In the genomic region with DNA sequence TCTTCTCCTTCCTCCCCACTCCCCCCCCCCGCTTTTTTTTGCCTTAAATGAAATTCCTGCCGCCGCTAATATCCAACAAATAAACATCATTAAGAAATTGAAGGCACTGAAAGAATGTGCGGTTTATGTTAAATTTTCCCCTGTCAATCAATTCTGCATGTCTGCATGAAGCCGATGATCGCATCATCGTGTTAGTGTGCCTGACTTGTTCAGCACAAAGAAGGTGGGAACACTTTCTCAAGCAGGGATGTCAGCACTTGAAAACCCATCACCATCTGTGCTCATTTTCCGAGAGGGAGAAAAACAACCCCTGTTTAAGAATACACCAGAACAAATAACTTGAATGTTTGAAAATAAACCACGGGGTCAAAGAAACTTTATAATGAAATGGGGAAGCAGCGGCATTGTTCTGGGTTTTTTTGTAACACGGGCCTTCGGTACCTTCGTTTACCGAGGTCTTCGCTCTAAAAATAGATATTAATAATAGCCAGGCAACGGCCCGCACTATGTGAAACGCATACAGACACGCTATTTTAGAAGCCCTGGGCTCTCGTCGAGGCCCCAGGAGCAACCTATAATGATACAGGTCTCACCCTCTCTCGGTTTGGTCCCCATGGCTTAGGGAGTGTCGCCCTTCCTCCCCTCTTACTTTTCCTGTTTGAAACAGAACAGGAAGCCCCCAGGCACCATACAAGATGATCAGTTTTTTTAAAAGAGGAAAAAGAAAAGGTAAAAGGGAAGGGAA, we compare ENCODE assay signal across 10 mouse cellular contexts.
DNase-seq lines count a peak whose midpoint lies in the region; ATAC-seq lines count a peak whose summit lies in the region.
"Had no signal": no experiment of that assay in that cellular context is flagged by ENCODE, and none has a peak within 500 bp of the region (broad histone marks: within the 10 kb centered on the region; RNA-seq: fewer than 3 reads in every experiment).

No protein-coding gene starts in this region.

- 4% methylated on average over 23 of the region's 23 CpGs for WGBS in forebrain, embryonic 13.5 days
- WGBS in midbrain, embryonic 12.5 days = 35% methylated on average over 23 of the region's 23 CpGs

- 0 out of 2 replicates have a peak overlapping the region, but pooled peaks have one; percentile 40 for H3K9ac ChIP-seq in forebrain, embryonic 13.5 days
- 0 out of 2 replicates have a peak overlapping the region, but pooled peaks have one; percentile 12 for H3K9ac ChIP-seq in midbrain, embryonic 12.5 days (replicated peaks)
- H3K9ac ChIP-seq: liver, embryonic 14.5 days had no signal

- peaks cover 60% of the 10 kb centered on the region for H3K4me1 ChIP-seq in forebrain, embryonic 13.5 days
- H3K4me1 ChIP-seq in midbrain, embryonic 12.5 days = peaks cover 54% of the 10 kb centered on the region

- peak overlapping the region; percentile 92 for H3K27ac ChIP-seq in forebrain, embryonic 13.5 days
- H3K27ac ChIP-seq in midbrain, embryonic 12.5 days (replicated peaks) = peak overlapping the region; percentile 75
- H3K27ac ChIP-seq: liver, embryonic 14.5 days had no signal

- peak; percentile 60 for DNase-seq in left cerebral cortex, postnatal 4 days
- no peak for DNase-seq in left cerebral cortex, adult 18-20 months (ENCODE audit: low spot score in 2 of 2)
- no peak for DNase-seq in yolk sac, embryonic 10.5 days (ENCODE audit: low spot score)
- DNase-seq in thymus, postnatal 25 days = no peak
- DNase-seq in kidney, postnatal 25 days = no peak
- DNase-seq: heart, postnatal 10 days; thymus, adult 2 months had no signal

- no peaks in the 10 kb centered on the region for H3K36me3 ChIP-seq in forebrain, embryonic 13.5 days (ENCODE audit: poor library complexity, severe bottlenecking)
- H3K36me3 ChIP-seq in midbrain, embryonic 12.5 days = no peaks in the 10 kb centered on the region

- no peaks in the 10 kb centered on the region for H3K27me3 ChIP-seq in forebrain, embryonic 13.5 days
- no peaks in the 10 kb centered on the region for H3K27me3 ChIP-seq in midbrain, embryonic 12.5 days

- intact Hi-C loops in left cerebral cortex, postnatal 4 days (cut with DNase I) = no loop called here

- H3K4me2 ChIP-seq in forebrain, embryonic 13.5 days = peak overlapping the region; percentile 48
- H3K4me2 ChIP-seq in midbrain, embryonic 12.5 days (replicated peaks) = peak overlapping the region; percentile 33

- H3K9me3 ChIP-seq in forebrain, embryonic 13.5 days (replicated peaks) = no peaks in the 10 kb centered on the region
- no peaks in the 10 kb centered on the region for H3K9me3 ChIP-seq in midbrain, embryonic 12.5 days

- ATAC-seq in forebrain, embryonic 13.5 days = peak; percentile 80
- no peak; the same call in 1 of the 2 replicates for ATAC-seq in midbrain, embryonic 12.5 days (ENCODE audit: low FRiP score, low read depth)

- peak overlapping the region; percentile 11 for H3K4me3 ChIP-seq in forebrain, embryonic 13.5 days
- H3K4me3 ChIP-seq in midbrain, embryonic 12.5 days = no peak overlapping the region
